Mouse (Mus musculus): ENCODE measurements around the gene Abhd2. TPM values are rescaled to one million over a fixed set of nuclear protein-coding genes. Genes with fewer than 3 reads are reported as not detected.
A peak's percentile ranks its signal among the peaks of the same experiment; 100 is the strongest.

Gene Abhd2
- polyA plus RNA-seq, 1 experiment from 2014 or later: 13.7 TPM

GRCm38 (mm10) chr7:79300432-79301151 is 27.6 kb downstream of the Abhd2 start:
- H3K4me2 ChIP-seq (replicated peaks): no peak overlapping the region
- ATAC-seq (ENCODE audit: low FRiP score, low read depth): no peak
- 66% methylated on average over 13 of the region's 13 CpGs for WGBS
- H3K4me1 ChIP-seq: peaks cover 22% of the 10 kb centered on the region
- H3K27ac ChIP-seq (replicated peaks): peak overlapping the region; percentile 36
- H3K27me3 ChIP-seq: no peaks in the 10 kb centered on the region
- H3K4me3 ChIP-seq: no peak overlapping the region
- H3K9me3 ChIP-seq: no peaks in the 10 kb centered on the region
- no peak overlapping the region for H3K9ac ChIP-seq (replicated peaks)
- H3K36me3 ChIP-seq: peaks cover 36% of the 10 kb centered on the region

GRCm38 (mm10) chr7:79302145-79302544 is 29.1 kb downstream of the Abhd2 start:
- Histone ChIP-seq H3K27me3 (no peaks in the 10 kb centered on the region), H3K27ac (replicated peaks) (0 out of 2 replicates have a peak overlapping the region, but pooled peaks have one; percentile 31), H3K4me3 (no peak overlapping the region), H3K9me3 (no peaks in the 10 kb centered on the region), H3K36me3 (peaks cover 27% of the 10 kb centered on the region), H3K9ac (replicated peaks) (no peak overlapping the region), H3K4me1 (peaks cover 21% of the 10 kb centered on the region), H3K4me2 (replicated peaks) (no peak overlapping the region)
- no peak for ATAC-seq (ENCODE audit: low FRiP score, low read depth)
- WGBS: 94% methylated on average over 6 of the region's 6 CpGs

- H3K4me1 ChIP-seq: peaks cover 21% of the 10 kb centered on the region
- no peaks in the 10 kb centered on the region for H3K27me3 ChIP-seq
- no peaks in the 10 kb centered on the region for H3K9me3 ChIP-seq
- no peak overlapping the region for H3K4me2 ChIP-seq (replicated peaks)
- no peak overlapping the region for H3K4me3 ChIP-seq
- ATAC-seq (ENCODE audit: low FRiP score, low read depth): no peak
- H3K9ac ChIP-seq (replicated peaks): no peak overlapping the region
- H3K27ac ChIP-seq (replicated peaks): no peak overlapping the region
- 86% methylated on average over 2 of the region's 2 CpGs for WGBS
- H3K36me3 ChIP-seq: peaks cover 23% of the 10 kb centered on the region
Observed at GRCm38 (mm10) chr7:79302586-79302985, 29.6 kb downstream of the Abhd2 start.

GRCm38 (mm10) chr7:79303183-79303761 is 30.3 kb downstream of the Abhd2 start:
- no peak overlapping the region for H3K9ac ChIP-seq (replicated peaks)
- no peak overlapping the region for H3K27ac ChIP-seq (replicated peaks)
- H3K4me2 ChIP-seq (replicated peaks): no peak overlapping the region
- H3K9me3 ChIP-seq: no peaks in the 10 kb centered on the region
- peak; percentile 16; the same call in 1 of the 2 replicates for ATAC-seq (ENCODE audit: low FRiP score, low read depth)
- no peak overlapping the region for H3K4me3 ChIP-seq
- H3K27me3 ChIP-seq: no peaks in the 10 kb centered on the region
- peaks cover 16% of the 10 kb centered on the region for H3K36me3 ChIP-seq
- 77% methylated on average over 6 of the region's 6 CpGs for WGBS
- peaks cover 24% of the 10 kb centered on the region for H3K4me1 ChIP-seq

GRCm38 (mm10) chr7:79308455-79309030 is 35.5 kb downstream of the Abhd2 start:
- Histone ChIP-seq H3K9me3 (no peaks in the 10 kb centered on the region), H3K9ac (replicated peaks) (no peak overlapping the region), H3K4me2 (replicated peaks) (no peak overlapping the region), H3K27me3 (no peaks in the 10 kb centered on the region), H3K4me3 (no peak overlapping the region), H3K27ac (replicated peaks) (no peak overlapping the region), H3K4me1 (peaks cover 45% of the 10 kb centered on the region), H3K36me3 (peaks cover 9% of the 10 kb centered on the region; the same call in 1 of the 2 replicates)
- ATAC-seq (ENCODE audit: low FRiP score, low read depth): no peak
- 82% methylated on average over 8 of the region's 8 CpGs for WGBS

GRCm38 (mm10) chr7:79309247-79310190 is 36.5 kb downstream of the Abhd2 start:
- no peak overlapping the region for H3K4me2 ChIP-seq (replicated peaks)
- peaks cover 52% of the 10 kb centered on the region for H3K4me1 ChIP-seq
- H3K27me3 ChIP-seq: no peaks in the 10 kb centered on the region
- H3K36me3 ChIP-seq: 0 out of 2 replicates have a peak, but pooled peaks cover 1% of the 10 kb centered on the region
- 47% methylated on average over 19 of the region's 19 CpGs for WGBS
- no peak overlapping the region for H3K4me3 ChIP-seq
- ATAC-seq (ENCODE audit: low FRiP score, low read depth): no peak
- H3K9ac ChIP-seq (replicated peaks): no peak overlapping the region; the same call in 1 of the 2 replicates
- H3K27ac ChIP-seq (replicated peaks): peak overlapping the region; percentile 66
- no peaks in the 10 kb centered on the region for H3K9me3 ChIP-seq

DNA sequence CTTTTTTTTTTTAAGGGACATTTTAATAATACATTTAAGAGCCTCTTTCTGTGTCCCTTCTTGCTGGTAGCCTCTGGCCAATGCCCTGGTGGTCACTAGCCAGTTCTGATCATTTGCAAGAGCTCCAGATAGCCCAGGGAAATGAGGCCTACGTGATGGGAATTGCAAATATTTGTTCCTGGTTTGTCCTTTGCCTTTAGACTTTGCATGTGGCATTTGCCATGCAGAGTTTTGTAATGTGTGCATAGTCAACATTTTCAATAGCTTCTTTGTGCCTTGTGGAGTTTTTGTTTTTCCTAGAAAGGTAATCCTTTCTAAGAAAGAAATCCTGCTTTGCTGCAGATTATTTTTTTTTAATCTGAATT is 37.2 kb downstream of the Abhd2 start:
- H3K27ac ChIP-seq (replicated peaks): peak overlapping the region; percentile 66

GRCm38 (mm10) chr7:79311420-79311988 is 38.5 kb downstream of the Abhd2 start:
- no peaks in the 10 kb centered on the region for H3K27me3 ChIP-seq
- no peak overlapping the region for H3K27ac ChIP-seq (replicated peaks)
- no peak overlapping the region for H3K4me2 ChIP-seq (replicated peaks)
- no peak overlapping the region for H3K9ac ChIP-seq (replicated peaks)
- no peaks in the 10 kb centered on the region for H3K9me3 ChIP-seq
- H3K4me1 ChIP-seq: peaks cover 72% of the 10 kb centered on the region
- no peaks in the 10 kb centered on the region for H3K36me3 ChIP-seq
- 93% methylated on average over 5 of the region's 5 CpGs for WGBS
- no peak for ATAC-seq (ENCODE audit: low FRiP score, low read depth)
- no peak overlapping the region for H3K4me3 ChIP-seq

More for the DNA sequence above, 37.2 kb downstream of the Abhd2 start:
- no peak for ATAC-seq (ENCODE audit: low FRiP score, low read depth)
- Histone ChIP-seq H3K36me3 (no peaks in the 10 kb centered on the region), H3K27me3 (no peaks in the 10 kb centered on the region), H3K4me3 (no peak overlapping the region), H3K9me3 (no peaks in the 10 kb centered on the region), H3K4me1 (peaks cover 59% of the 10 kb centered on the region), H3K9ac (replicated peaks) (no peak overlapping the region), H3K4me2 (replicated peaks) (no peak overlapping the region)
- 38% methylated on average over 1 of the region's 1 CpGs for WGBS

GRCm38 (mm10) chr7:79312246-79312645 is 39.2 kb downstream of the Abhd2 start:
- WGBS: 79% methylated on average over 8 of the region's 8 CpGs
- no peaks in the 10 kb centered on the region for H3K9me3 ChIP-seq
- H3K27ac ChIP-seq (replicated peaks): peak overlapping the region; percentile 54; the same call in 1 of the 2 replicates
- no peak for ATAC-seq (ENCODE audit: low FRiP score, low read depth)
- no peaks in the 10 kb centered on the region for H3K36me3 ChIP-seq
- no peak overlapping the region for H3K4me3 ChIP-seq
- no peaks in the 10 kb centered on the region for H3K27me3 ChIP-seq
- H3K4me1 ChIP-seq: peaks cover 73% of the 10 kb centered on the region
- 0 out of 2 replicates have a peak overlapping the region, but pooled peaks have one; percentile 12 for H3K9ac ChIP-seq (replicated peaks)
- no peak overlapping the region for H3K4me2 ChIP-seq (replicated peaks)

DNA sequence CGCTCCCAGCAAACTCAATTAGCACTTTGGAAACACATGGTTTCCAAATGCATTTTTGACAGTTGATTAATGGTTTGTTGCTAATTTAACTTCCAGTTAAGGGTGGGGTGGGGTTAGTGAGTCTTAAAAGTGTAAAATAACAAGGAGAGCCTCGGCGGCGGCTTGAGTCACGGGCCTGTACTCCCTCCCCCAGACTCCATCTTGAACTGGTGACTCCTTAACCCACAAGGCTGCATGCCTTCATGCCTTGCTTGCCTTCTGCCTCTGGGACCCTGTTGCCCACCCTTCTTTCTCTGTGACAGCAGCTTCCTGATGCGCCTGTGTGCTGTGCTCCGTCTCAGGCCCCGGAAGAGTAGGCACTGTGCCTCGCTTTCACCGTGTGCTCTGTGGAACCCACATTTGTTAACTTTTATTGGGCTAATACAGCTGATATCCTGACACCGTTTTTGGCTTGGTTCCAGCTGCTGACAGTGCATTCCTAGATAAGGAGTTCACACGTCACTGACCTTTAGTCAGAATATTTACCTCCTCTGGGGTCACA is 40.6 kb downstream of the Abhd2 start:
- Histone ChIP-seq H3K27ac (replicated peaks) (0 out of 2 replicates have a peak overlapping the region, but pooled peaks have one; percentile 10), H3K9ac (replicated peaks) (no peak overlapping the region), H3K4me3 (no peak overlapping the region), H3K27me3 (no peaks in the 10 kb centered on the region), H3K9me3 (no peaks in the 10 kb centered on the region), H3K36me3 (no peaks in the 10 kb centered on the region), H3K4me1 (peaks cover 71% of the 10 kb centered on the region), H3K4me2 (replicated peaks) (no peak overlapping the region)
- ATAC-seq (ENCODE audit: low FRiP score, low read depth): no peak
- 83% methylated on average over 12 of the region's 12 CpGs for WGBS

DNA sequence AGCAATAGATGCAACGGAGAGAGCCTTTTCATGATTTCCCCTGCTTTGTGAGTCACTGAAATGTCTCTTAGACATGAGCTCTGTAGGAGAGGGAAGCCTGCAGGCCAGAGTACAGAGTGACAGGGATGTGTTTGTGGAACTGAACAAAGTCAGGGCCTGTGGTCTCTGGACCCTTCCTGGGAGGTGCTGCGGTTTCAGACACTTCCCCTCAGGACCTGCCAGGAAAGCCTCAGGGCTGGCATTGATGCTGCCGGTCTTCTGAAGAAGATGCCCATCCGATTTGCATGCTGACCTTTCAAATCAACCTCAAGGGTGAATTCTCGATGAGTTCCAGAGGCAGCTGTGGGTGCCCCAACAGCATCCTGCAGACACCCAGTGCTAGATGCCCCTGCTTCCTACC is 41.5 kb downstream of the Abhd2 start:
- H3K9me3 ChIP-seq: no peaks in the 10 kb centered on the region
- H3K9ac ChIP-seq (replicated peaks): no peak overlapping the region; the same call in 1 of the 2 replicates
- H3K27ac ChIP-seq (replicated peaks): no peak overlapping the region
- no peak overlapping the region for H3K4me3 ChIP-seq
- H3K4me1 ChIP-seq: peaks cover 62% of the 10 kb centered on the region
- no peaks in the 10 kb centered on the region for H3K27me3 ChIP-seq
- H3K36me3 ChIP-seq: no peaks in the 10 kb centered on the region
- 66% methylated on average over 5 of the region's 5 CpGs for WGBS
- no peak for ATAC-seq (ENCODE audit: low FRiP score, low read depth)
- H3K4me2 ChIP-seq (replicated peaks): no peak overlapping the region
